In the genomic region with DNA sequence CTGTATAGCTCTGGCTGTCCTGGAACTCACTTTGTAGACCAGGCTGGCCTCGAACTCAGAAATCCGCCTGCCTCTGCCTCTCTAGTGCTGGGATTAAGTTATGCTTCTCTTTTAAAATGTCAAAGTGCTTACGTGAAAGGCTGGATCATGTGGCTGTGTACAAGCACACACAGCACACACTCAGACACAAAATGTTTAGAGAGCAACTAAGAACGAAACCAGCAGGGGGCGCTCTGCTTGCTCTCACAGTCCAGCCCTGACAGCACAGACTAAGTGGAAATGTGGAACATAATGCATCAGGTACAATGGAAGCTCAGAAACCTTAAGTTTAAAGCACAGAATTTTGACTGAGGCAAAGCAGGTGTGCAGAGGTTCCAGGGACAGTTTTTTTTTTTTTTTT, we compare ENCODE assay signal across 8 mouse cellular contexts. TPM values are rescaled to one million over a fixed set of nuclear protein-coding genes. Genes with fewer than 3 reads are reported as not detected.
A peak's percentile ranks its signal among the peaks of the same experiment; 100 is the strongest.
DNase-seq lines count a peak whose midpoint lies in the region; ATAC-seq and TF ChIP-seq lines count a peak whose summit lies in the region.

No protein-coding gene starts in this region.

- peak; percentile 96 for TF ChIP-seq CTCF in kidney, adult 2 months (conservative IDR thresholded peaks at IDR 0.05; ENCODE audit: insufficient read depth, insufficient read length, low read depth, low read length)

- H3K4me1 ChIP-seq in midbrain, embryonic 11.5 days (ENCODE audit: control insufficient read depth, insufficient read depth, low read length) = peaks cover 5% of the 10 kb centered on the region; the same call in 1 of the 2 replicates
- peaks cover 14% of the 10 kb centered on the region for H3K4me1 ChIP-seq in midbrain, embryonic 15.5 days
- no peaks in the 10 kb centered on the region for H3K4me1 ChIP-seq in kidney, adult 2 months (ENCODE audit: control insufficient read depth, insufficient read depth, low read length)
- no peaks in the 10 kb centered on the region for H3K4me1 ChIP-seq in limb, embryonic 11.5 days (ENCODE audit: control insufficient read depth, insufficient read depth, low read length)

- no peaks in the 10 kb centered on the region for H3K9me3 ChIP-seq in midbrain, embryonic 11.5 days (ENCODE audit: control insufficient read depth, low read length)
- no peaks in the 10 kb centered on the region for H3K9me3 ChIP-seq in midbrain, embryonic 15.5 days
- no peaks in the 10 kb centered on the region for H3K9me3 ChIP-seq in limb, embryonic 11.5 days (ENCODE audit: control insufficient read depth, low read length)

- H3K4me3 ChIP-seq in midbrain, embryonic 11.5 days (ENCODE audit: low read depth, low read length) = no peak overlapping the region
- H3K4me3 ChIP-seq in midbrain, embryonic 15.5 days = no peak overlapping the region
- no peak overlapping the region for H3K4me3 ChIP-seq in kidney, adult 2 months (ENCODE audit: insufficient read depth, low read depth, low read length)
- H3K4me3 ChIP-seq in limb, embryonic 11.5 days (ENCODE audit: low read depth, low read length) = no peak overlapping the region

- no peak overlapping the region for H3K4me2 ChIP-seq in midbrain, embryonic 11.5 days
- no peak overlapping the region for H3K4me2 ChIP-seq in midbrain, embryonic 15.5 days
- no peak overlapping the region for H3K4me2 ChIP-seq in limb, embryonic 11.5 days (ENCODE audit: low read depth, severe bottlenecking)

- peak; percentile 74 for ATAC-seq in midbrain, embryonic 11.5 days (ENCODE audit: low FRiP score)
- ATAC-seq in midbrain, embryonic 15.5 days (replicated peaks) = no peak
- ATAC-seq in limb, embryonic 11.5 days (ENCODE audit: insufficient number of reproducible peaks, low FRiP score, low TSS enrichment, low read depth) = no peak

- no peaks in the 10 kb centered on the region for H3K27me3 ChIP-seq in midbrain, embryonic 11.5 days (ENCODE audit: control insufficient read depth, insufficient read depth, low read length)
- no peaks in the 10 kb centered on the region for H3K27me3 ChIP-seq in midbrain, embryonic 15.5 days (replicated peaks)
- H3K27me3 ChIP-seq in kidney, adult 2 months (replicated peaks; ENCODE audit: control insufficient read depth, insufficient read depth, low read length) = no peaks in the 10 kb centered on the region
- no peaks in the 10 kb centered on the region for H3K27me3 ChIP-seq in limb, embryonic 11.5 days (ENCODE audit: control insufficient read depth, insufficient read depth, low read length)

- TF ChIP-seq POLR2A in kidney, adult 2 months (IDR thresholded peaks at IDR 0.05; ENCODE audit: low read depth, low read length) = no peak

- H3K9ac ChIP-seq in midbrain, embryonic 11.5 days (ENCODE audit: low read length) = no peak overlapping the region
- H3K9ac ChIP-seq in midbrain, embryonic 15.5 days = no peak overlapping the region
- no peak overlapping the region for H3K9ac ChIP-seq in limb, embryonic 11.5 days (ENCODE audit: low read length)

- no peak overlapping the region for H3K27ac ChIP-seq in midbrain, embryonic 11.5 days (ENCODE audit: low read depth, low read length)
- H3K27ac ChIP-seq in midbrain, embryonic 15.5 days = no peak overlapping the region
- no peak overlapping the region for H3K27ac ChIP-seq in kidney, adult 2 months (ENCODE audit: insufficient read depth, low read depth, low read length)
- no peak overlapping the region for H3K27ac ChIP-seq in limb, embryonic 11.5 days (replicated peaks; ENCODE audit: low read depth, low read length)

- DNase-seq in midbrain, embryonic 11.5 days (ENCODE audit: low spot score, missing footprints) = peak; percentile 98
- DNase-seq in cerebellum, postnatal 25 days = peak; percentile 81 to 92
- peak; percentile 70 to 73 for DNase-seq in gastrocnemius, adult 8-10 months (ENCODE audit: low spot score in 2 of 2)
- DNase-seq in kidney, adult 2 months = peak; percentile 92
- DNase-seq in limb, embryonic 11.5 days (ENCODE audit: low spot score) = peak; percentile 94
- DNase-seq in monocyte, adult 2 months (ENCODE audit: low read depth in 1 of 2, low spot score in 2 of 2) = peak; percentile 64 to 88
- DNase-seq in spleen, postnatal 4 days (ENCODE audit: low spot score in 2 of 2) = peak; percentile 89 to 98

- H3K36me3 ChIP-seq in midbrain, embryonic 11.5 days (ENCODE audit: control insufficient read depth, insufficient read depth, low read length) = no peaks in the 10 kb centered on the region
- H3K36me3 ChIP-seq in midbrain, embryonic 15.5 days (replicated peaks) = no peaks in the 10 kb centered on the region
- no peaks in the 10 kb centered on the region for H3K36me3 ChIP-seq in kidney, adult 2 months (ENCODE audit: control insufficient read depth, insufficient read depth, low read length)
- H3K36me3 ChIP-seq in limb, embryonic 11.5 days (ENCODE audit: control insufficient read depth, insufficient read depth, low read length) = no peaks in the 10 kb centered on the region

- WGBS in midbrain, embryonic 11.5 days = 8% methylated on average over 5 of the region's 5 CpGs
- 6% methylated on average over 5 of the region's 5 CpGs for WGBS in midbrain, embryonic 15.5 days
- 7% methylated on average over 5 of the region's 5 CpGs for WGBS in kidney, adult 2 months
- WGBS in limb, embryonic 11.5 days = 14% methylated on average over 5 of the region's 5 CpGs

RNA-seq across cellular contexts. Expression of a gene that starts 2.4 kb away (rescaled TPM):
- 19.1 and 20.1 TPM in 2 replicates for polyA plus RNA-seq in midbrain, embryonic 11.5 days (2014; fragmentation: Nextera tagmentation; extraction: Ambion mirVana)
- polyA plus RNA-seq in midbrain, embryonic 15.5 days (2015; fragmentation: Nextera tagmentation; extraction: Ambion mirVana) = 5.1 TPM in 2 replicates
- total RNA-seq in gastrocnemius, adult 8-10 months (2022) = under 1 TPM; 0.51 to 0.73 (median 0.71) TPM
- polyA plus RNA-seq in kidney, adult 2 months (2012; rRNA removed) = 0.22 and 0.25 TPM in 2 replicates
- 23.4 and 25.6 TPM in 2 replicates for polyA plus RNA-seq in limb, embryonic 11.5 days (2014; fragmentation: Nextera tagmentation; extraction: Ambion mirVana)

RNA-seq across cellular contexts. Expression of a gene that starts 6.1 kb away (rescaled TPM):
- 29.2 and 30.4 TPM in 2 replicates for polyA plus RNA-seq in midbrain, embryonic 11.5 days (2014; fragmentation: Nextera tagmentation; extraction: Ambion mirVana)
- polyA plus RNA-seq in midbrain, embryonic 15.5 days (2015; fragmentation: Nextera tagmentation; extraction: Ambion mirVana) = 11.9 and 12.3 TPM in 2 replicates
- total RNA-seq in gastrocnemius, adult 8-10 months (2022) = 1 to 10 TPM; 3.7 to 4.2 (median 4.1) TPM
- 7.5 and 9.2 TPM in 2 replicates for polyA plus RNA-seq in kidney, adult 2 months (2012; rRNA removed)
- polyA plus RNA-seq in limb, embryonic 11.5 days (2014; fragmentation: Nextera tagmentation; extraction: Ambion mirVana) = 52.8 and 62.3 TPM in 2 replicates

RNA-seq across cellular contexts. Expression of a gene that starts 55.1 kb away (rescaled TPM):
- polyA plus RNA-seq in midbrain, embryonic 11.5 days (2014; fragmentation: Nextera tagmentation; extraction: Ambion mirVana) = 29.7 and 30.3 TPM in 2 replicates
- polyA plus RNA-seq in midbrain, embryonic 15.5 days (2015; fragmentation: Nextera tagmentation; extraction: Ambion mirVana) = 20.2 and 22.4 TPM in 2 replicates
- 10 to 100 TPM; 19.0 to 22.1 (median 20.5) TPM for total RNA-seq in gastrocnemius, adult 8-10 months (2022)
- 10.2 and 12.3 TPM in 2 replicates for polyA plus RNA-seq in kidney, adult 2 months (2012; rRNA removed)
- polyA plus RNA-seq in limb, embryonic 11.5 days (2014; fragmentation: Nextera tagmentation; extraction: Ambion mirVana) = 30.6 and 33.8 TPM in 2 replicates
